Mouse (Mus musculus): Measurements from ENCODE around the gene Luzp2.

The Luzp2 gene

DNA sequence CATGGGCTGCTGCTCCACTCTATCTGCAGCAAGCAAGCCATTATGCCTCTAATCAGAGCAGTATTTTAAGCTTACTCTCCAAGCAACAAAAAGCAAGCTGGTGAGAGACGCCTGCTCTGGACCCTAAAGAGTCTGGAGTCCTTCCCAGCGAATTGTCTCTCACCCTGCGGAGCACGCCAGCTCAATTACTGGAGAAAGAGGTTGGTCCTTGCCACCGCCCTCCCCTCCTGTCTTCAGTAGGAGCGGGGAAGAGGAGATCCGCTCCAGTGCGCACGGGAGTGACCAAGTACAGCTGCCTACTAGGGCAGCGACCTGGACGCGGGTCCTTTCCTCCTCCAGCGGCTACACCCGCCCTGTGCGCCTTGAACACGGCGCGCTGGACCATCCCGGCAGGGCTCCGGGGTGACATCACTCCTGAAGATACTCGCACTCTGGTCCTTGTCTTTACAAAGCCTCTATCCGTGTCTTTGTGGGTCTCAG, at the start of gene Luzp2:
Luzp2 (plus strand) TSS at position 127 of the 480 bp plus-strand sequence.
- DNase-seq, result no peak

DNA sequence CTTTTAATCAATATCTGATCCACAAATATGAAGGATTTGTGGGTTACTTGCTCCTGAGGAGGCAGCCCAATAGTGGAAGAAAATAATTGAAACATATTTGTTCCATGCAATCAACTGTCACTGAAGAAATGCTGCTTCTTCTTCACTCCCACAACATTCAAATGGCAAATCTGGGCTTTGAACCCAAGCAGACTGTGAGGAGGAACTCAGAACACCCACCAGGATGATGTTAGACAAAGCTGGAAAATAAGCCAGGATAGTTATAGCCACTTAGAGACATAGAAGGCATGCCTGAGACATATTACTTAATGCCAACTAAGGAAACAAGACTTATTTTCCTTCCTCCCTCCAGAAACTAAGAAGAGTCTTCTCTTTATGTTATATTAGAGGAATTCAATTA, 47.8 kb upstream of the Luzp2 start:
- no peak for DNase-seq

DNA sequence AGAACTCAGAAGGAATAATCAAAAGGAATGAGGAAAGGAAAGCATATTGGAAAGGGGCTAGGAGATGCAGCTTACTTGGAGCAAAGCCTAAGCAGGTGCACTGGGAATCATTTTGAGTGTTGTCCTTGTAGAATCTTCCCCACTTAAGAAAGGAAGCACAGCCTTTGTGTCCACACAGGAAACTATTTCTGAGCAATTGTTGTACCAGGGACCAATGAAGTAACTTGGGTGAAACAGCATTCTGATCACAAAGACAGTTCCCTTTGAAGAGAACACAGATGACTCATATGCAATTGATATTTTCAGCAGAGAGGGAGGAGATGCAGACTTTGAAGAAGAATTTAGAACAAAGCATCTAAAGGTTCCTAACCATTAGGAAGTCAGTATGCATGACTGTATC, 16.7 kb upstream of the Luzp2 start:
- DNase-seq, result no peak

DNA sequence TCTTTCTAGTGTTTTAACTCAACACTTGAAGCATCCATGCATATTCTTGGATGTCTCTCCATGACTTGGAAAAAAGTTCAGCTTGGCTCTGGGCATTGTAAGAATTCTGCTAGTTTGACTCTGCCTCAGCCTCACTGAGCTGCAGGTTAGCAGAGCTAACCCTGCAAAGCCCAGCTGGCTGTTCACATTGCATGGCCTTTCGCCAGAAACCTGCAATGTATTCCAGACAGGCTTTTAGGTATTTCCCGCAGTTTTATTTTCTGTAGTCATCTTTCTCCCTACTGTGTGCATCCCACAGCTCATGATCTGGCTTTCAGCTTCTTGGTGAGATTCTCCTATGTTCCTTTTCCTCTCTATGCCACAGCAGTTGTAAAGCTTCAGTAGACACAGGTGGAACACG, 6.5 kb upstream of the Luzp2 start:
- DNase-seq, result no peak

DNA sequence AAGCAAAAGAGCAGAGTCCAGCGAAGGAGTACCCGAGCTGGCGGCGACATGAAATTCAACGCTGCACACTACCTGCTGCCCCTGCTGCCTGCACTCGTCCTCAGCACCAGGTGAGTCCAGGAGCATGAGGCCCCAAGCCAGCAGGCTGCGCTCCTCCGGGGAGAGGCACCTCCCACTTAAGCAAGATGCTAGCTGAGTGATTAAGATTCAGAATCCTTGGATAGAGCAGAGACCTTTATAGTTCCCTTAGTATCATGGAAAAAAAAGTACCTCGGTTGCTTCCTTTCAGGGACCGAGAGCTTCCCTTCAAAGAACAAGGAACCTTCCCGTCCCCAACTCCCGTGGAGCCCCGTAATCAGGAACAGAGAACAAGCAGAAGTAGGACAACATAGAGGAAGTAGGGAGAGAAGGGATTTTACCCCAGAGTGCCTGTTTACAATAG, 634 bp downstream of the Luzp2 start:
- no peak for DNase-seq

DNA sequence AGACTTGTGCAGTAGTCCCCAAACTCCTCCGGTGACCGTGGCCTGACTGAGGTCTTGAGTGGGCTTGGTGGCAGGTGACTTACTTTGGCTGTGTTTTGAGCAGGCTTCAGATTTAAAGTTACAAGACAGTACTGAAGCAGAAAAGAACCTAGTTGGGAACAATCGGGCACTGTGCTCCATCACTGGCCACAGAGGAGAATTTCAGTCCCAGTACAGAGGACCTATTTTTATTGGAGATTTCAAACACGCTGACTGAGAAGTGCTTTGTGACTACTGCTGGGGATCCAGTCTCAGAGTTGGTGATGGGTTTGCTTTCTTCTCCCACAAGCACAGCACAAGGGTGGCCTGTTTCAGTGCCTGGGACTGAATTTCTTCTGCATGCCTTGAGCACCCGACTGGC, 1.1 kb downstream of the Luzp2 start:
- DNase-seq, result no peak

DNA sequence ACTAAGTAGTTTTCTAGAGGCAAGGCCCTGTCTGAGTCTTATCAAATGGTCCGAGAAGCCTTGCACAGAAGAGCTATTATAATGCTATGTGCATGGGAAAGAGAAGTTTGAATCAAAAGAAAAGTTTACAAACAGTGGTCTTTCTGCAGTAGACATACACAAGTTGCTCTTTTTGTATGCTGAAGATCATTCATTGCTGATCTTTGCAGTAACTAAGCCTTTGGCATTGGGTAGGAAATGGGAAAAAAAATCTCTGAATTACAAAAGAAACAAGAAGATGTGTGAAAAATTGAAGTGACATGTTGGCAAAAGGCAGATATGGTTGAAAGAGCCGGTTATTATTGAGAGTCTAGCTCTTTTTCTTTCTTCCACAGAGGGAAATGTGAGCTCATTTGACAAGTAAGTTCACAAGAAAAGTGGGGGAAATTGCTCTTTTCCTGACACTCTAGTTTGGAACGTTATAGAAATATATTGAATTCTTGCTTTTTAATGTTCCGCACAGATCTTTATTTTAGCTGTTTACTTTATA, 7.6 kb downstream of the Luzp2 start:
- no peak for DNase-seq

DNA sequence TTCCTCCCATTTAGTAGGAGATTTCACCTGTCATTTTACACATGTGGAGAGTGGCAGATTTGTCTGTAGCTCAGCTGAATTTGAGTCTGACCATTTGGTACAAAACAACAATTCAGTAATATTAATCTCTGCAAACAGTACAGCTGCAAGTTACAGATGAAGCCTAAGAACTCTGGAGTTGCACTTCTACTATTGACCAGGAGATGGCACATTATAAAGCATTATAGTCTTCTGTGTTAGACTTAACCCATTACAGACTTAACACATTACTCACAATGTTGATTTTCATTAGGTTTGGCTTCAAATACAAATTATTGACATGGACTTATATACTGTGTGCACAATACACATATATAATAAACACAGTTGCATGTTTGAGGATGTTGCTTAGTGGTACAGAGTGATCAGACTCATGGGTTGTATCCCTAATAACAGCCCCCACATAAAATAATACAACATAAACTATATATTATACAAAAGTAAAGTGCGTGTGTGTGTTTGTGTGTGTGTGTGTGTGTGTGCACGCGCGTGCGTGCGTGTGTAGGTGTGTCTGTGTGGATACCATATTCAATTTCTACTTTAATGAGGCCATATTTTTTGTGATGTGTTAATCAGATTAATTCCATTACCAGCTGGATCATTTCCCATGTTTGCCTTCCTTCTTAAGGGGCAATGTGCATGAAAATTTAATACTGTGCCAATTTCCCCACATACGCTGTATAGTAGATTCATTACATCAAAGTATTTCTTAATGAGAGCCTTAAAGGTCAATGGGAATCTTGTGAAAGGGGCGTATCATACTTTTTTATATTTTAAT, 10.8 kb downstream of the Luzp2 start:
- no peak for DNase-seq

DNA sequence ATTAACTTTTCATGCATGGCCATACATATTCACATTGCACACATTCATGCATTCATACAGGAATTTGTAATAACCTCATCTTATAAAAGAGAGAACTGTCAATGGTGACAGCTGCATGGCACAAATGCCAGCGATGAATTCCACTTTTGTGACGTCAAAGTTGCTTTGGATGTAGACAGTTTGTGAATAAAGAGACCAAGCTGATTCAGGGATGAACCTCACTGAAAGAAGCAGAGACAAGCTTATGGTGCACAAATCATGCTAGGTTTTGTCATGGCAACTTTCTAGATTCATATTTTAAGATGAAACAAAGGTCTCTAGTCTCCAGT, 11.4 kb downstream of the Luzp2 start:
- no peak for DNase-seq

DNA sequence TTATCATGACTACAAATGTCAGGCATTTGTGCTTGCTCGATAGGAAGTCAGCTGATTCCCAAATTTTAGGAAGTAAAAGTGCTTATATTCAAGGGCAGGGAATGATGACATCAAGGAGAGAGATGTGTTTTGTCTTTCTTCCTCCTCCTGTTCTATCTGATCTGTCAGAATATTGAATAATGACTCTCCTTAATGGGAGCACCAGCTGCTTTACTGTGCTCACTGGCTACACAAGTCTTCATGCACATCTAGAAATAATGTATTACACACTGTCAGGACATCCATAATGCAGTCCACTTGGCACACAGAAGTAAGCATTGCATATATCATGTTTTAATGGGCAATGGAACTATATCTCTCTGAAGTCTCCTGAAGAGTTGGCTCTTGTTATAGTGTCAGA, 17.6 kb downstream of the Luzp2 start:
- no peak for DNase-seq

DNA sequence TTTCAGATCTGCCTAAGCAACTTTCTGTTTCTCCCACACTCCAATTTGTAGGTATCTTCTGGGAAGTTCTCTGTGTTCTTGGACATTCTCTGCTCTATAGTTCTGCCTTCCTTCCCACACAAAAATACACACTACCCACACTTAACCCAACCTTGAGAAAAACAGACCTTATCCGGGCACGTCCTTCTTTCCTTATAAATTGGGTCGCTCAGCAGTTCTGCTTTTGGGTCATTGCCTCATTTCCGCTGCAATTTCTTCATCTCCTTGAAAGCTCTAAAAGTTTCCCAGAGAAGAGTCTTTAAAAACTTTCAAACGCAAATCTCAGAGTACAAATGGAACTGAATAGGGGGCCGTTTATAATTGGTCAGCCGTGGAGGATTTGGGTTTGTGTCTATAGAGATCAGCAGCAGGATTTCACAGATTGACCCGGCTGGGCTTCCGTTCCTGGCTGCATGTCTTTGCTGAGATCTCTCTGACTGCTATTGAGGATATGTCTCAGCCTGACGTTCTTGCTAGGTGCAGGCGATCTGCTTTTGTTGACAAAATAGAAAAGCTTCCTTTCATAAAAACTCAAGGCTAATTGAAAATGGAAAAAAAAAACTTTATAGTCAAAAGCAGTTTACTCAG, 26.0 kb downstream of the Luzp2 start:
- DNase-seq, result no peak

DNA sequence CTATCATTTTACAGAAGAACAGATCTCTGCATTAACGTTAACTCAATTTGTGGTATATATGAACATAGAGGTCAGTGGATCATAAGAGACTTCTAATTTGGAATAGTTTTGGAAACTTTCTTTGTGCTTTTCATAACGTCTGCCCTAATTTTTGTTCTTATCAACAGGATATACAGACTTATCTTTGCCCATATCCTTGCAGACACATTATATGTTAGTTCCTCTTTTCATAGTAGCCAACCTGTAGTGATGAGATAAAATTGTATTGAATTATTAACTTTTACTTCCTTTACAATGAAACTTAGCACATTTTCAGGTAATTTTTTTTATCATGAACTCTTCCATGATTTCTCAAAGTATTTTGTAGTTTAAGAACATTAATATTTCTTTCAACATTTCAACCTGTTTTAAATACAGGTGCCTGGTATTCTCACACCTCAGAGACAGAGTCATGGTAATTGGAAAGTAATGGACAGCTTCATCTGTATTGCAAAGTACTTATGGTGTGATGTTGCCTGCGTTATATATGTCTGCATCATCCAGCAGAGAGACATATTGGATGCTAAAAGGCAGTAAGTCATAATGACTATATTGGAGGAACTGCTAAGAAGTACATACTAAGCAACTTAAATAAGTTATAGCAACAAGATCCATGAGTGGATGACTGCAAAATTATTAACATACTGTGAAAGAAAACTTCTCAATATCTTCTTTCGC, 43.8 kb downstream of the Luzp2 start:
- no peak for DNase-seq

DNA sequence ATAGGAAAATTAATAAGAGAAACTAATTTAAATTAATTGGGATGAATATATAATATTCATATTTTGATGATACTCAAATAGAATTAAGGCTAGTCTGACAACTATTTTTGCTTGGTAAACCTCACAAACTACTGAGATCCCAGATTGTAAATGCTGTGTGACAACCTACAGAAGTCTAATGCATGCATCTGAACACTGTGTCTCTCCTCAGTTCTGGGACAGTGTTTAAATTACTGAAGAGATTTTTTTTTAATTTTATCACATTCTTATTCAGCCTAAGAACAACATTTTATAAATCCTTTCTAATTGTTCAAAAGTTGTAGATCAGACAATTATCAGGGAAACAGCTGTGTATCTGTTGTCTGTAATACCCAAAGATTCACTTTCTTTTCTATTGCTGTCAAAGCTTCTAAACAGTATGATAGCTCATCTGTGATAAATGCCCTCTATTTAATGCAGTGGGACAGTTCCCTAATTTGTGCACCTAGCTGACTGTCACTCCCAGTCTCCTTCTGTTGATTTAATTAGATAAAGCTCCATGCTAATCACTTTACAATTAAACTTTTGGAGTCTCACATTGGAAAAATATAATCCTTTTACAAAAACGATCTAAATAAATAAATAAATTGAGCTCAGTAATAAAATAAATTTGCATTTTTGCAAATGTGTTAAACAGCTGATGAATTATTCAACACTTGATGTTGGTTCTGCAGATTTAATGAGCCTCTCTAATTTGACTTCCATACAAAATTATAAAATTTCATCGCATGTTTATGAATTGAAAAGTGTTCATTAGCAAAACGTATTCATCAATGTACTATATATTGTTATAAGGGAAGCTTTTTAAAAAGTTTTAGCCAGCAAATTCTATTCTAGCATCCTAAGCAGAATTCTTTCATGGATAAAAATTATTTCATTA, 58.7 kb downstream of the Luzp2 start:
- DNase-seq, result no peak

DNA sequence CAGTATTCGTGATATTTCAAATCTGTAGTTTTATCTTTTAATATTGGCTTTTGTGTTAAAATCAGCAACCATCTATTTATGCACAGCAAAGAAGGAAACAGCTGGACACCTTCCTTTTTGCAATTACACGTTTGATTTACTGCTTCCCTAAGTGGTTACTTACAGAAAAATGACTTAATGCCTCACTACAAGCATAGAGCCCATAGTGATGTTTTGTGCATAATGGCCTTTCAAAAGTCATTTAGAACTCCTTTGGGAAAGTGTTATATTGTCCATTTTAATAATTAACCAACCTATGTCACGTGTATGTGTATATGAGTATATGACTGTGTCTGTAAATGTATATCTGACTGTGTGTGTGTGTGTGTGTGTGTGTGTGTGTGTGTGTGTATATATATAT, 63.3 kb downstream of the Luzp2 start:
- no peak for DNase-seq

DNA sequence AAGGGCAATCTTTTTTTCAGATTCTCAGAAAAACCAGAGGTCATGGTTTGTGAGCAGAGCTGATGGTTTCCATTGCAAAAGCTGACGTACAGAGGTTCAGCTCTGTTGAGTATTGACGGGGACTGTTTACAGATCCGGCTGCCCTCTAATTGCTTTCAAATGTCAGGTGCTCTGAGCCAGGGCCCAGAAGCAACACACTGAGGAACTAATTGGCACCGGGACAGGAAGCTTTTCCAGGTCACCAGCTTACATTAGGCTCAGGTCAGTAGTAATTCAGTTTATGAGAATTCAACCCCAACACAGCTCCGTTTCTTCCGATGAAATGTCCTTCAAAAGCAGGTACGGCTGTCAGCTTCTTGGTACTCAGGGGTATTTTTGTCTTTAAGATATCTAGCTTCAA, 74.7 kb downstream of the Luzp2 start:
- DNase-seq, result no peak

DNA sequence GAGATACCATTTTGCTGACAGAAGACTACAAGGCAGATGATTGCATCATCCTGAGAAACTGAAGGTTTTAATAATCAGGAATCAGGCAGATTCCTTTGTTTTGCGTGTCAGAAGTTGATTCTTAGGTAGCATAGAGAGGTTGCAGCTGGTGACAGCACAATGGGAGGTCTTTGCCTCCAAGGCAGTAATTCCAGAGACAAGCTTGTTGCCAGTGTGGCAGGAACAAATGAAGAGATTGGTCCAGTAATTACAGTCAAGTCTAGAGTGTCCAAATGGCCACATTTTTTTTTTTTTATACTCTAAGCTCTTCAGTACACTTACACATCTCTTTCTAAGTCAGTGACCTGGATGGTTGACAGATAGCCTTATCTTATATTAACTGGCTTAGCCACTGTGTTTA, 78.7 kb downstream of the Luzp2 start:
- DNase-seq, result no peak

DNA sequence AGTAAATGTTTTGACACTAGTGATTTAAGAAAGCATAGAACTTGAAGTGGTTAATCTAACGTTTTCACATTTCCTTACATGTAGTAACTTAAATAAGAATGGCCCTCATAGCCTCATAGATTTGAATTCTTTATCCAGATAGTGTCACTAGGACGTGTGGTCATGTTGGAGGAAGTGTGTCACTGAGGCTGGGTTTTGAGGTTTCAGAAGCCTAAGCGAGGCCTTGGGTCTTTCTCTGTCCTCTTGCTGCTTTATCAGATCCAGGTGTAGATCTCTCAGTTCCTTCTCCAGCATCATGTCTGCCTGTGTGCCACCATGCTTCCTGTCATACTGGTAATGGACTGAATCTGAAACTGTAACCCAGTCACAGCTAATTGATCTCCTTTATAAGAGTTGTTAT, 86.7 kb downstream of the Luzp2 start:
- DNase-seq, result no peak

DNA sequence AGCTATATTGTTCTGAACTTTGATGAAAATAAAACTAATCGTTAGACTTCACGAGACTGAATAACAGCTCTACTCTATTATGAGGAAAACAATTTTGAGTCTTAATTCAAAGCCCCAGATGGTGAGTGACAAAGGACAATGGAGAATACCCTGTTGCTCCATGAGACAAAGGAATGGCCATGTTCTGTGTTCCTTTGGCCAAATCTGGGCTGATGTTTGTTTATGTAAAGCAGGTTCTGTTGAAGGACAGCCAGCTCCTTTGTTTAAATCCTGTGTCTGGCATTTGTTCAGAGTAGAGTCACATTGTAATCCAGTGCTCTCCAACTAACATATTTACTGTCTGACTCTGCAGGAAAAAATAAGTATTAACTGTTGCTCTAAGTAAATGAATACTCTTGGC, 121.5 kb downstream of the Luzp2 start:
- DNase-seq, result no peak

DNA sequence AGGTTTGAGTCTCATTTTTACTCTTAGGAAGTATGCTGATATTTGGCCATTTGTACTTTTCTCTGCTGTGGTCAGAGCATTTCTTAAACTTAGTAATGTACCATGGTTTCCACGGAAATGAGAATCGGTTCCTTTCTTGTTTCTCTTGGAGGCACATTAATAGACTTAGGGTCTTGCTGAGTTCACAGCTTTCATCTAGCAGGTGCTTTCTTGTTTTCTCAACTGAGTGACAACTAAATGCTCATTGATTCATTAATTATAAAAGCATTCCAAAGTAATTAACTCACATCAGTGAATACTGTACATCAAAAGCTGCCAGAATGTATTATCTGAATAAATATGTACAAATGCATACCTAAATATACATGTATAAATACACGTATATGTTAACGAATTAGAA, 127.4 kb downstream of the Luzp2 start:
- DNase-seq, result no peak

DNA sequence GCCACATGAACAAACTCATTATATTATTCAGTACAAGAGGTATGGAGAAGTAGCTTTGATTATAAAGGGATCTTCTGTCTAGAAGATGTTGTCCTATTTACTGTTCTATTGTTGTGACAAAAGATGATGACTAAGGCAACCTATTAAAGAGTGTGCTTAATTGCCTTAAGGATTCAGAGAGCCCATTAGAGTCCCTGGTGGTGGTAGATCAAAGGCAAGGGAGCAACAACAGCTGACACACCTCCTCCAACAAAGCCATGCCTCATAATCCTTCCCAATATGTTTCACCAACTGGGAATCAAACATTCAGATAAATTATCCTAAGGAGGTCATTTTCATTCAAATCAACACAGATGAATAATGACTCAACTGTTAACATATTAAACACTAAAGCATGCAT, 142.1 kb downstream of the Luzp2 start:
- no peak for DNase-seq

DNA sequence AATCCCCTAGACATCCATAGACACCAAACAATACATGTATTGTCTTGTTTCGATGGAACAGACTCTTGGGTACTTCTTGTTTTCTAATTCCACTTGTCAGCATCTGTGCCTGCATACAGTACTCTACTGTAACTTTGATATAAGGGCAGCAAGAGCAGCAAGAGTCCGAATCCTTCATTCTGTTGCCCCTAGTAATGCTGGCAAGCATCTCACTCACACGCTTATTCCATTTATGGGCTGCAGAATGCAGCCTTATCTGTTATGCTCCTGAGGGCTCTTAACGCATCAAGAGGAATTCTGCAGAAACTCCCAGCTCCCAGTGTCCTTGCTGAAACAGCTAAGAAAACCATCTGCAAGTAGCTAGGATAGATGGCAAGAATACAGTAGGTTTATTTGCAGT, 145.3 kb downstream of the Luzp2 start:
- DNase-seq, result no peak

DNA sequence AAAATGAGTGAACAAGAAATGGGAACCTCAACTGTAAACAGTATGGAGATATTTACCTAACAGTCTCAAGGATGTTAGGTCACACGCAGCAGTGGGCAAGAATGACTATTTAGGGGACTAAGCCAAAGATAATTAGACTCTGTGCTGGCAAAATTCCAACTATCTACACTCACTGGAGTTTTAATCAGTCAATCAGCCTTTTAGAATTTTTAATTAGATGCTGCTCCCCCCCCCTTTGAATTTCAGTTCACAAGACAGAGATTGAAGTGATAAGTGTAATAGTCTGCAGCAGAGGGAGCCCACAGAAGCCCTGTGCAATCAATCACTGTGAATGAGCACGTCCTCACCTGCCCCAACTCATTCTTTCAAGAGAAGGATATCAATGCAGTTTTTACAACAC, 165.1 kb downstream of the Luzp2 start:
- no peak for DNase-seq

All from lung, postnatal 4 days (tissue).